Mouse (Mus musculus) CD8-positive naive resting alpha-beta T cell, adult 2 months (primary cell): Measurements from ENCODE around the gene Ube2g1.

Source experiments
- DNase-seq, 2 experiments: peaks; one replicate each; pipeline ENCODE4 v3.0.0; 2022; ENCODE audit warnings: low read depth in 2 of 2, low spot score in 2 of 2

Ube2g1 gene

GRCm38 (mm10) chr11:72606694-72607407, at the start of gene Ube2g1:
TSS of gene Ube2g1 (plus strand) at chr11:72607283.
- peak; percentile 98 for DNase-seq

GRCm38 (mm10) chr11:72558155-72558554, 48.9 kb upstream of the Ube2g1 start:
- no peak for DNase-seq

- DNase-seq, result no peak
Measured at GRCm38 (mm10) chr11:72560661-72561060, 46.4 kb upstream of the Ube2g1 start.

- DNase-seq, result no peak
Measured at GRCm38 (mm10) chr11:72564232-72564807, 42.8 kb upstream of the Ube2g1 start.

- no peak for DNase-seq
Measured at GRCm38 (mm10) chr11:72566304-72566703, 40.8 kb upstream of the Ube2g1 start.

- no peak for DNase-seq
Measured at GRCm38 (mm10) chr11:72566816-72567338, 40.2 kb upstream of the Ube2g1 start.

- no peak for DNase-seq
Measured at GRCm38 (mm10) chr11:72569051-72569450, 38.0 kb upstream of the Ube2g1 start.

- no peak for DNase-seq
Measured at GRCm38 (mm10) chr11:72569671-72570318, 37.3 kb upstream of the Ube2g1 start.

GRCm38 (mm10) chr11:72570319-72570979, 36.6 kb upstream of the Ube2g1 start:
- peak; percentile 73 to 82 for DNase-seq

GRCm38 (mm10) chr11:72573819-72574218, 33.3 kb upstream of the Ube2g1 start:
- peak; percentile 11 to 38 for DNase-seq

- DNase-seq, result no peak
Measured at GRCm38 (mm10) chr11:72576111-72576465, 31.0 kb upstream of the Ube2g1 start.

GRCm38 (mm10) chr11:72576466-72577351, 30.4 kb upstream of the Ube2g1 start:
- DNase-seq, result peak in 1 of 2 experiments; percentile 1

- DNase-seq, result no peak
Measured at GRCm38 (mm10) chr11:72578471-72578870, 28.6 kb upstream of the Ube2g1 start.

- DNase-seq, result no peak
Measured at GRCm38 (mm10) chr11:72581609-72582447, 25.3 kb upstream of the Ube2g1 start.

GRCm38 (mm10) chr11:72582448-72582705, 24.7 kb upstream of the Ube2g1 start:
- DNase-seq, result no peak

- no peak for DNase-seq
Measured at GRCm38 (mm10) chr11:72583092-72583491, 24.0 kb upstream of the Ube2g1 start.

GRCm38 (mm10) chr11:72586570-72586969, 20.5 kb upstream of the Ube2g1 start:
- no peak for DNase-seq

GRCm38 (mm10) chr11:72587537-72588233, 19.4 kb upstream of the Ube2g1 start:
- no peak for DNase-seq

- no peak for DNase-seq
Measured at GRCm38 (mm10) chr11:72595010-72595737, 11.9 kb upstream of the Ube2g1 start.
